Mouse (Mus musculus) forebrain, embryonic 12.5 days (tissue): ENCODE results near the gene Tnni2. TPM values are rescaled to one million over a fixed set of nuclear protein-coding genes. Genes with fewer than 3 reads are reported as not detected.
A peak's percentile ranks its signal among the peaks of the same experiment; 100 is the strongest.

ENCODE experiments used
- ATAC-seq: fragments of 200-750 bp; cut with Nextera tagmentation; 2 replicates; pipeline ENCODE4 v1.8.0; 2017; ENCODE audit warnings: moderate TSS enrichment; ENCODE audit not compliant: low FRiP score
- H3K27ac ChIP-seq: fragments of 300-500 bp; sonication (generic); 2 replicates; pipeline ENCODE4 v1.5.1; 2016; ENCODE audit warnings: mild to moderate bottlenecking
- H3K27me3 ChIP-seq: fragments of 300-500 bp; sonication (generic); 2 replicates; pipeline ENCODE4 v1.6.1; 2016; ENCODE audit warnings: mild to moderate bottlenecking
- H3K36me3 ChIP-seq: fragments of 300-500 bp; sonication (generic); replicated peaks from 2 replicates; pipeline ENCODE4 v1.6.1; 2016; ENCODE audit warnings: mild to moderate bottlenecking
- H3K4me1 ChIP-seq: fragments of 300-500 bp; sonication (generic); 2 replicates; pipeline ENCODE4 v1.6.1; 2016
- H3K4me2 ChIP-seq: fragments of 300-500 bp; sonication (generic); 2 replicates; pipeline ENCODE4 v1.6.1; 2016; ENCODE audit warnings: mild to moderate bottlenecking, moderate library complexity
- H3K4me3 ChIP-seq: fragments of 300-500 bp; sonication (generic); replicated peaks from 2 replicates; pipeline ENCODE4 v1.5.1; 2016; ENCODE audit warnings: mild to moderate bottlenecking
- H3K9ac ChIP-seq: fragments of 300-500 bp; sonication (generic); 2 replicates; pipeline ENCODE4 v1.6.1; 2016; ENCODE audit warnings: mild to moderate bottlenecking
- H3K9me3 ChIP-seq: fragments of 300-500 bp; sonication (generic); 2 replicates; pipeline ENCODE4 v1.6.1; 2016
- WGBS: fragments of 180-500 bp; shearing (Covaris S2); methylation state at CpG from one replicate; pipeline ENCODE4 v1.1.7; 2016; 5-methylcytosine and 5-hydroxymethylcytosine counted together
- polyA plus RNA-seq: library from polyadenylated mRNA; unstranded; fragments of >200 nt; fragmentation: Nextera tagmentation; extraction: Ambion mirVana; gene quantifications from 2 replicates; pipeline ENCODE4 v1.2.1, GENCODE M21; 2016

Gene Tnni2
- polyA plus RNA-seq, 1 experiment from 2014 or later = 1.3 TPM

DNA sequence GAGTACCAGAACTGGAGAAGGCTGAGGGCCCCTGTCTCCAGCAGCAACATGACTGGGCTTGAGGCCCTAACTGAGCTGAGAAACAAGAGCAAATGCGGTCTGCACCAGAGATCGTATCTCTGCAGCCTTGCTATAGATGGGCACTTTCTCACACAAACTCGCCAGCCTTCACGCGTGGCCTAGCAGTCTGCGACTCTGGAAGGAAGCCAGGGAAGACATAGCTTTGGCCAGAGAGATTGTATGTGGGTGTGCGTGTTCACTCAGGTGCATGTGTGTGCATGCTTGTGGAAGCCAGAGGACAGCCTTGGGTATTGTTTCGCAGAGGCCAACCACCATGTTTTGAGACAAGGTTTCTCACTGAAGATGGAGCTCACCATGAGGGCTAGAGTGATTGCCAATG is 32.9 kb upstream of the Tnni2 start:
- H3K27ac ChIP-seq = no peak overlapping the region
- no peaks in the 10 kb centered on the region for H3K9me3 ChIP-seq
- 96% methylated on average over 8 of the region's 8 CpGs for WGBS
- H3K27me3 ChIP-seq = no peaks in the 10 kb centered on the region
- no peak for ATAC-seq
- H3K36me3 ChIP-seq = no peaks in the 10 kb centered on the region
- no peaks in the 10 kb centered on the region for H3K4me1 ChIP-seq
- H3K4me2 ChIP-seq = no peak overlapping the region
- no peak overlapping the region for H3K4me3 ChIP-seq
- no peak overlapping the region for H3K9ac ChIP-seq

DNA sequence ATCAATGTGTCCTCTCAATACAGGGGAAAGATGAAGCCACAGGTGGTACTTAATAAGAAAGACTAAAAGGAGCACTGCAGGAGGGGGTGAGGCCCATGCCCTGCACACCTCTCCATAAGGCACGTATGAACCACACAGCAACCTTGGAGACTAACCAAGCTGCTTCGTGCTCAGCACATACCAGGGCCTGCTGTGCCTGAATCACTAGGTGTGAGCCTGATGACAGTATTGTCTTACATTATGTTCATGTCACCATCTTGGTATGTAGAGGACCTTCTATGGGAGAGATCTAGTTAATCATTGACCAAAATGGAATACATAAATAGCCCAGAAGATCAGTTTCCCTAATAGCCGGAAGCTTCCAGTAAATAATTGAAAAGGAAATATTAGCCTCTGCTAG is 32.0 kb upstream of the Tnni2 start:
- Histone ChIP-seq H3K27ac (no peak overlapping the region), H3K4me3 (no peak overlapping the region), H3K4me1 (no peaks in the 10 kb centered on the region), H3K4me2 (no peak overlapping the region), H3K36me3 (no peaks in the 10 kb centered on the region), H3K9me3 (no peaks in the 10 kb centered on the region), H3K9ac (no peak overlapping the region), H3K27me3 (no peaks in the 10 kb centered on the region)
- 85% methylated on average over 3 of the region's 3 CpGs for WGBS
- ATAC-seq = no peak

- Histone ChIP-seq H3K4me3 (no peak overlapping the region), H3K36me3 (no peaks in the 10 kb centered on the region), H3K27me3 (no peaks in the 10 kb centered on the region), H3K4me1 (no peaks in the 10 kb centered on the region), H3K9me3 (no peaks in the 10 kb centered on the region), H3K27ac (no peak overlapping the region), H3K9ac (no peak overlapping the region), H3K4me2 (no peak overlapping the region)
- ATAC-seq = no peak
- whole genome bisulfite sequencing = 88% methylated on average over 6 of the region's 6 CpGs
Observed at GRCm38 (mm10) chr7:142413285-142413684, 28.3 kb upstream of the Tnni2 start.

- H3K27ac ChIP-seq = no peak overlapping the region
Observed at GRCm38 (mm10) chr7:142415314-142415713, 26.3 kb upstream of the Tnni2 start.

DNA sequence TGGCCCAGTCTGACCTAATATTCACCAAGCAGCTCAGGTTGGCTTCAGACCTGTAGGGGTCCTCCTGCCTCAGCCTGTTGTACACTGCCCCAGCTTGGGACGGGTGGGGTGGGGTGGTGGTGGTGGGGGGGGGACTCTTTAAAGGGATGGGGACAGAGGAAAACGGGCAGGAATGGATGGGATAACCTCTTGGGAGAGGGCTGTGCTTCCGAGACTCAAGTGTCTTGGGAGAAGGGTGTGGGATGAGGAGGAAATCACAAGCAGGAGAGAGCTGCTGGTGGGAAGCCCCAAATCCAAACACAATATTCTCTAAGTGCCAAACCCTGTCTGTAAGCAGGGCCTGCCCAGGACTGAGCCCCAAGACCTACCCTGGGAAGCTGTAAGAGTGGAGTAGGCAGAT is 25.4 kb upstream of the Tnni2 start:
- no peaks in the 10 kb centered on the region for H3K9me3 ChIP-seq
- H3K27ac ChIP-seq = no peak overlapping the region
- H3K4me2 ChIP-seq = no peak overlapping the region
- no peak overlapping the region for H3K9ac ChIP-seq
- H3K4me1 ChIP-seq = no peaks in the 10 kb centered on the region
- ATAC-seq = no peak
- no peaks in the 10 kb centered on the region for H3K27me3 ChIP-seq
- H3K36me3 ChIP-seq = no peaks in the 10 kb centered on the region
- H3K4me3 ChIP-seq = no peak overlapping the region
- 81% methylated on average over 3 of the region's 3 CpGs for WGBS

More at GRCm38 (mm10) chr7:142415314-142415713, 26.3 kb upstream of the Tnni2 start:
- WGBS = 52% methylated on average over 4 of the region's 4 CpGs
- no peaks in the 10 kb centered on the region for H3K9me3 ChIP-seq
- no peaks in the 10 kb centered on the region for H3K4me1 ChIP-seq
- ATAC-seq = no peak
- H3K27me3 ChIP-seq = no peaks in the 10 kb centered on the region
- no peak overlapping the region for H3K4me3 ChIP-seq
- H3K36me3 ChIP-seq = no peaks in the 10 kb centered on the region
- H3K9ac ChIP-seq = no peak overlapping the region
- H3K4me2 ChIP-seq = no peak overlapping the region

- no peaks in the 10 kb centered on the region for H3K9me3 ChIP-seq
- no peaks in the 10 kb centered on the region for H3K27me3 ChIP-seq
- H3K4me2 ChIP-seq = no peak overlapping the region
- H3K27ac ChIP-seq = no peak overlapping the region
- H3K4me1 ChIP-seq = no peaks in the 10 kb centered on the region
- no peaks in the 10 kb centered on the region for H3K36me3 ChIP-seq
- H3K9ac ChIP-seq = no peak overlapping the region
- 91% methylated on average over 2 of the region's 2 CpGs for WGBS
- ATAC-seq = no peak
- H3K4me3 ChIP-seq = no peak overlapping the region
Observed at GRCm38 (mm10) chr7:142418027-142418426, 23.6 kb upstream of the Tnni2 start.

- WGBS = 96% methylated on average over 8 of the region's 8 CpGs
Observed at GRCm38 (mm10) chr7:142418679-142419078, 22.9 kb upstream of the Tnni2 start.

GRCm38 (mm10) chr7:142419887-142420286 is 21.7 kb upstream of the Tnni2 start:
- no peaks in the 10 kb centered on the region for H3K27me3 ChIP-seq
- no peak overlapping the region for H3K9ac ChIP-seq
- no peak overlapping the region for H3K27ac ChIP-seq
- no peak for ATAC-seq
- H3K4me1 ChIP-seq = no peaks in the 10 kb centered on the region
- no peaks in the 10 kb centered on the region for H3K9me3 ChIP-seq
- H3K36me3 ChIP-seq = no peaks in the 10 kb centered on the region
- no peak overlapping the region for H3K4me2 ChIP-seq
- 86% methylated on average over 5 of the region's 5 CpGs for WGBS
- H3K4me3 ChIP-seq = no peak overlapping the region

More at GRCm38 (mm10) chr7:142418679-142419078, 22.9 kb upstream of the Tnni2 start:
- H3K27me3 ChIP-seq = no peaks in the 10 kb centered on the region
- no peaks in the 10 kb centered on the region for H3K36me3 ChIP-seq
- H3K27ac ChIP-seq = no peak overlapping the region
- no peak overlapping the region for H3K9ac ChIP-seq
- ATAC-seq = no peak
- H3K4me3 ChIP-seq = no peak overlapping the region
- no peak overlapping the region for H3K4me2 ChIP-seq
- H3K9me3 ChIP-seq = no peaks in the 10 kb centered on the region
- H3K4me1 ChIP-seq = no peaks in the 10 kb centered on the region

DNA sequence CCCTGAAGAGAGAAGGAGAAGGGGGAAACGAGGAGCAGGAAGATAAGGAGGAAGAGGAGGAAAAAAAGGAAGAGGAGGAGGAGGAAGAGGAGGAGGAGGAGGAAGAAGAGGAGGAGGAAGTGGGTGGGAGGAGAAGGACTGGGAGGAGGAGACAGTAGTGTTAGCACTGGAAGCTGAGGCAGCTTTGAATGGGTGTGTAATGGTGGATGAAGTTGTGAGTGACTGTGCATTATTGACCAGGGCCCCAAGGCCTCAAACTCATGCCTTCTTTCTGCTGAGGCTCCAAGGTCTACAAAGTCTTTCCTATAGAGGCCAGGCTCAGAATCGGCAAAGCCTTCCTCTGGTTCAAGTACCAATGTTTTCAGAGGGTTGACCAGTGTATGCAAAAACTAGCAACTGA is 19.8 kb upstream of the Tnni2 start:
- Histone ChIP-seq H3K4me1 (no peaks in the 10 kb centered on the region; the same call in 1 of the 2 replicates), H3K27ac (no peak overlapping the region), H3K9me3 (no peaks in the 10 kb centered on the region), H3K27me3 (no peaks in the 10 kb centered on the region), H3K4me3 (no peak overlapping the region), H3K9ac (no peak overlapping the region), H3K4me2 (no peak overlapping the region), H3K36me3 (no peaks in the 10 kb centered on the region)
- ATAC-seq = no peak
- WGBS = 81% methylated on average over 2 of the region's 2 CpGs

DNA sequence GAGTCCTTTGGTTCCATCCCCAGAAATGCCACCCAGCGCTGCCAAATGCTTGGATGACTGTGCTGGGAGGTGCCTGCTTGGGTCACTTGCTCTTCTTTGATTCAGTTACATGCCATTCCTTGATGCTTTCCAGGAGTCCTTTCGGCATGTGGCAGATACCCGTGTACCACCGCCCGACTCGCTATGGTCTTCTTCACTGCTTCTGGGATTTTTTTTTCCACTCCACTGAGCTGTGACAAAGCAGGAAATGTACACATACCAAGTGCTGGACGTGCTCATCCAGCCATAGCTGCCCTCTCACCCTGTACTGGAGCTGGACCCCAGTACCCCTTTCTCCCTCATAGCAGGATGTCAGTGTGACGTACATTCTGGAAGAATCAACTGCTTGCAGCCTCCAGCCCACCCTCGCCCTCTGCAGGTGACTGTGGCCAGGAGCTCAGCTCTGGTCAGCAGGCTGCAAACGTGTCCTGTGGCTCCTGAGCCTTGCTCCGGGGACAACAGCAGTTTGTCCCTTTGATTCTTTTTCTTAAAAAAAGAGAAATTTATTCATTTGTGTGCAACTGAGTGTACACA is 15.9 kb upstream of the Tnni2 start:
- Histone ChIP-seq H3K4me1 (peaks cover 13% of the 10 kb centered on the region), H3K9me3 (no peaks in the 10 kb centered on the region), H3K9ac (no peak overlapping the region), H3K27me3 (peaks cover 5% of the 10 kb centered on the region; the same call in 1 of the 2 replicates), H3K4me2 (no peak overlapping the region), H3K4me3 (no peak overlapping the region), H3K27ac (no peak overlapping the region), H3K36me3 (no peaks in the 10 kb centered on the region)
- 56% methylated on average over 11 of the region's 11 CpGs for WGBS
- no peak for ATAC-seq

DNA sequence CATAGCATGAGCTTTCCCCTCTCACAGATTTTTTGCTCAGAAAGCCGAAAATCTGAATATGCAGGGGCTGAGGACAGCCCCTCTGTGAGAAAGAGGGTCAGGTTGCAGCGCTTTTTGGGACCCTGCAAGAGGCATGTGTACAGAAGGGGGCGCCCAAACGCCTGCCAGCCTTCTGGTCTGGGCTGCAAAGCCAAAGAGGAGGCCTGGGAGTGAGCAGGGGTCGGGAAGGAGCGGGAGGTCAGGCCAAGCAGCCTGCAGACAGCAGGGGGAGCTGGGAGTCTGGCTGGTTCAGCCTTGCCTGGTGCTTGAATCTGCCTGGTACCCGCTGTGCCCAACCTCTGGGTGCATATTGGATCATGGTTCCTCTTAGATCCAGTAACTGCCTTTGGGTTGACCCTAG is 13.4 kb upstream of the Tnni2 start:
- peaks cover 14% of the 10 kb centered on the region for H3K4me1 ChIP-seq
- 4% methylated on average over 7 of the region's 7 CpGs for WGBS
- no peak overlapping the region for H3K27ac ChIP-seq
- H3K27me3 ChIP-seq = peaks cover 5% of the 10 kb centered on the region; the same call in 1 of the 2 replicates
- H3K9me3 ChIP-seq = no peaks in the 10 kb centered on the region
- H3K9ac ChIP-seq = no peak overlapping the region
- H3K36me3 ChIP-seq = no peaks in the 10 kb centered on the region
- ATAC-seq = no peak
- H3K4me2 ChIP-seq = no peak overlapping the region
- no peak overlapping the region for H3K4me3 ChIP-seq

DNA sequence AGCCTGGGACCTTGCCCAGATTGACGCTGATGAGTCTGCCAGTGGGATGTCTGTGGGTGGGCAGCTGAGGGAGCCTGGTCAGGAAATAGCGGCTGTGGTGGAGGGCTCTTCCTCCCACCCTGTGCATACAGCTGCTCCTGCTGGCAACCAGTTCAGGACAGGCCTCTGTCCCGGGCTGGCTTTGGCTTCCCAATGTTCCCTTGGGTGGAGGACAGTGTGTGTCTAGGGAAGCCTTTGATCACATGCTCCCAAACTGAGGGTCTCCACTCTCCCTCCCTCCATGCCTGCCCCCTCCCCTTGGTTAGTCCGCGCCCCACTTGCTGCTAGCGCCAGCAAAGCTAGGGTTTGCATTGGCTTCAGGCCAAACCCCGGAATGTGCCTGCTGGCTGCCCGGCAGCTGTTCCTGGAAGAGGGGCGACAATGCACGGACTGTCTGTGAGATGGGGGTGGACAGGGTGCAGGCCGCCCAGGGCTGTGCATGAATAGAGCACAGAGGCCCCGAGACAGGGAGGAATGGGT is 11.4 kb upstream of the Tnni2 start:
- ATAC-seq = peak; percentile 74
- peak overlapping the region; percentile 53 for H3K27ac ChIP-seq
- H3K27me3 ChIP-seq = peaks cover 13% of the 10 kb centered on the region; the same call in 1 of the 2 replicates
- H3K36me3 ChIP-seq = no peaks in the 10 kb centered on the region
- H3K9me3 ChIP-seq = no peaks in the 10 kb centered on the region
- WGBS = 50% methylated on average over 12 of the region's 12 CpGs
- no peak overlapping the region for H3K4me2 ChIP-seq
- peaks cover 14% of the 10 kb centered on the region for H3K4me1 ChIP-seq
- H3K9ac ChIP-seq = no peak overlapping the region
- no peak overlapping the region for H3K4me3 ChIP-seq

DNA sequence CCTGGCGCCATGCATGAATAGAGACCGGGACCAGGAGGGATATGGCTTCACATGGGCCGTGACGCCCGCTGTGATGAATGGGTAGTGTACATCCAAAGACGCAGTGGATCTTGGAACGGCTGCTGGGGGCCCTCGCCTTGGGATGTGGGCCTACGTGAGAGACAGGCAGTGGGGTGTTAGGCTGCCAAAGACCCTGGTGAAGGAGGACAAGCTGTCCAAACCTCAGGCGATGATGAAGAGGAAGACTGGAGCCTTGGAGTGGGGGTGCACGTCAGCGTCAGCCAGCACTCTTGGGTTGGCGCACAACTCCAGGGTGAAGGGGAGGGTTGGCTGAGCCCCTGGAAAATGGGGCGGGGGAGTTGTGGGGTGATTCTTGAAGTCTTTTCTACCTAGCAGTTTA is 10.5 kb upstream of the Tnni2 start:
- peaks cover 14% of the 10 kb centered on the region for H3K4me1 ChIP-seq
- no peak for ATAC-seq
- H3K4me2 ChIP-seq = no peak overlapping the region
- H3K9me3 ChIP-seq = no peaks in the 10 kb centered on the region
- no peak overlapping the region for H3K27ac ChIP-seq
- H3K4me3 ChIP-seq = no peak overlapping the region
- H3K27me3 ChIP-seq = peaks cover 14% of the 10 kb centered on the region; the same call in 1 of the 2 replicates
- no peaks in the 10 kb centered on the region for H3K36me3 ChIP-seq
- no peak overlapping the region for H3K9ac ChIP-seq
- 89% methylated on average over 14 of the region's 14 CpGs for WGBS
